Mouse (Mus musculus) heart, postnatal 0 days (tissue): Measurements from ENCODE around the gene Dthd1.

Experiments used
- CTCF ChIP-seq: IDR thresholded peaks from 2 replicates; pipeline ENCODE4 v1.5.1; 2016; ENCODE audit warnings: antibody characterized with exemption, control low read depth, low read depth
- EP300 ChIP-seq: IDR thresholded peaks from 2 replicates; pipeline ENCODE4 v1.6.1; 2016; ENCODE audit warnings: antibody characterized with exemption, low read depth

DNA sequence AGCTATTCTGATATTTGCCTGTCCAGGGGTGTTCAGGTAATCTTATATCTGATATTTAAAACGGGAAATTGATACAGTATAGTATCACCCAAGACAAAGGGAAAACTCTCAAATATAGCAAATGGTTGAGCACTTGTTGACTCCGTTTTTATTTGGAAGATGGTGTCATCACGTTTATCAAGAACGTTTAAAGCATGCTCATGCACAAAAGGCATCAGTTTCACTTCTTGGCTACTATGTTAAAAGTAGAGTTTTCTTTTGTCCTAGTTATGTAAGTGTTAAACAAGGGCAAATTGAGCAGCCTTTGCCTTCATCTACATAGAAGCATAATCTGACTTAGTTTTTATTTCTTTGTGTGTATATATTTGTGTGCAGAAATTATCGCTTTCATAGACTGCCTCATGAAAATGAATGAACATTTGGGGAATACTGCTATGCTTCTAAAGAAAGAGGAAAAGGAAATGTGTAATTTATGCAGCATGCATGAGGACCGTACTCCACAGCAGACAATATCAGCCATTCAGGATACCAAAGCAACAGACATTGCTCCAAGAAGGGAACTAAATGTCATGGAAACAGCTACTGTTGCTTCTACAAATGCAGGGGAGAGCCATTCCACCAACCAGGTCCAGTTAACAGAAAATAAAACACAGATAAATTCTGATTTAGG, at the start of gene Dthd1:
- TF ChIP-seq CTCF = no peak
- no peak for TF ChIP-seq EP300
